Mouse (Mus musculus) liver, embryonic 13.5 days (tissue): ENCODE measurements around the gene Iqschfp. TPM values are rescaled to one million over a fixed set of nuclear protein-coding genes. Genes with fewer than 3 reads are reported as not detected.

Source experiments
- ATAC-seq: fragments of 200-750 bp; cut with Nextera tagmentation; 2 replicates; pipeline ENCODE4 v1.8.0; 2017; ENCODE audit warnings: low read depth, mild to moderate bottlenecking, moderate number of reproducible peaks, moderate library complexity
- DNase-seq: peaks from one replicate; pipeline ENCODE4 v3.0.0; 2022
- H3K27ac ChIP-seq: fragments of 300-500 bp; sonication (generic); 2 replicates; pipeline ENCODE4 v1.5.1; 2015; ENCODE audit warnings: moderate library complexity, mild to moderate bottlenecking, inconsistent platforms
- H3K27me3 ChIP-seq: fragments of 300-500 bp; sonication (generic); 2 replicates; pipeline ENCODE4 v1.6.1; 2015; ENCODE audit warnings: mild to moderate bottlenecking, inconsistent platforms
- H3K36me3 ChIP-seq: fragments of 300-500 bp; sonication (generic); 2 replicates; pipeline ENCODE4 v1.6.1; 2015; ENCODE audit warnings: mild to moderate bottlenecking, inconsistent platforms
- H3K4me1 ChIP-seq: fragments of 300-500 bp; sonication (generic); replicated peaks from 2 replicates; pipeline ENCODE4 v1.6.1; 2015; ENCODE audit warnings: inconsistent platforms
- H3K4me2 ChIP-seq: fragments of 300-500 bp; sonication (generic); 2 replicates; pipeline ENCODE4 v1.6.1; 2015; ENCODE audit warnings: inconsistent platforms, mild to moderate bottlenecking, moderate library complexity
- H3K4me3 ChIP-seq: fragments of 300-500 bp; sonication (generic); replicated peaks from 2 replicates; pipeline ENCODE4 v1.5.1; 2015; ENCODE audit warnings: mild to moderate bottlenecking, inconsistent platforms
- H3K9ac ChIP-seq: fragments of 300-500 bp; sonication (generic); 2 replicates; pipeline ENCODE4 v1.6.1; 2015; ENCODE audit warnings: mild to moderate bottlenecking, inconsistent platforms
- H3K9me3 ChIP-seq: fragments of 300-500 bp; sonication (generic); replicated peaks from 2 replicates; pipeline ENCODE4 v1.6.1; 2016; ENCODE audit warnings: inconsistent platforms
- WGBS: fragments of 180-500 bp; shearing (Covaris S2); methylation state at CpG from one replicate; pipeline ENCODE4 v1.1.7; 2015; ENCODE audit not compliant: insufficient replicate concordance; 5-methylcytosine and 5-hydroxymethylcytosine counted together
- polyA plus RNA-seq: library from polyadenylated mRNA; unstranded; fragments of >200 nt; fragmentation: Nextera tagmentation; extraction: Ambion mirVana; gene quantifications from 2 replicates; pipeline ENCODE4 v1.2.1, GENCODE M21; 2015

Gene Iqschfp
- polyA plus RNA-seq, 1 experiment from 2014 or later, result not detected

- Histone ChIP-seq H3K27me3 (no peaks in the 10 kb centered on the region), H3K4me3 (no peak overlapping the region), H3K9ac (no peak overlapping the region), H3K9me3 (no peaks in the 10 kb centered on the region), H3K27ac (no peak overlapping the region), H3K4me2 (no peak overlapping the region), H3K4me1 (no peaks in the 10 kb centered on the region), H3K36me3 (no peaks in the 10 kb centered on the region)
- WGBS, result 78% methylated on average over 7 of the region's 7 CpGs
- no peak for DNase-seq
- ATAC-seq, result no peak
Measured at GRCm38 (mm10) chr3:68296752-68297151, 404.7 kb downstream of the Iqschfp start.

- H3K9me3 ChIP-seq, result no peaks in the 10 kb centered on the region
- H3K9ac ChIP-seq, result no peak overlapping the region
- WGBS, result 0% methylated on average over 1 of the region's 1 CpGs
- no peak overlapping the region for H3K4me3 ChIP-seq
- no peaks in the 10 kb centered on the region for H3K27me3 ChIP-seq
- ATAC-seq (no peak), DNase-seq (no peak)
- no peaks in the 10 kb centered on the region for H3K4me1 ChIP-seq
- no peak overlapping the region for H3K4me2 ChIP-seq
- no peaks in the 10 kb centered on the region for H3K36me3 ChIP-seq
- H3K27ac ChIP-seq, result no peak overlapping the region
Measured at GRCm38 (mm10) chr3:68305647-68306046, 413.6 kb downstream of the Iqschfp start.

- ATAC-seq (no peak), DNase-seq (no peak)
- WGBS, result 48% methylated on average over 4 of the region's 4 CpGs
- Histone ChIP-seq H3K9me3 (no peaks in the 10 kb centered on the region), H3K4me1 (no peaks in the 10 kb centered on the region), H3K4me3 (no peak overlapping the region), H3K36me3 (no peaks in the 10 kb centered on the region), H3K4me2 (no peak overlapping the region), H3K27ac (no peak overlapping the region), H3K27me3 (no peaks in the 10 kb centered on the region), H3K9ac (no peak overlapping the region)
Measured at GRCm38 (mm10) chr3:68306726-68307125, 414.7 kb downstream of the Iqschfp start.

GRCm38 (mm10) chr3:68325575-68325974 lies 433.5 kb downstream of the Iqschfp start:
- Histone ChIP-seq H3K27me3 (no peaks in the 10 kb centered on the region), H3K27ac (no peak overlapping the region), H3K36me3 (no peaks in the 10 kb centered on the region), H3K9ac (no peak overlapping the region), H3K9me3 (no peaks in the 10 kb centered on the region), H3K4me3 (no peak overlapping the region), H3K4me2 (no peak overlapping the region), H3K4me1 (no peaks in the 10 kb centered on the region)
- WGBS, result 63% methylated on average over 6 of the region's 6 CpGs
- ATAC-seq (no peak), DNase-seq (no peak)

- Histone ChIP-seq H3K27me3 (no peaks in the 10 kb centered on the region), H3K4me1 (no peaks in the 10 kb centered on the region), H3K9me3 (no peaks in the 10 kb centered on the region), H3K27ac (no peak overlapping the region), H3K4me3 (no peak overlapping the region), H3K9ac (no peak overlapping the region), H3K36me3 (no peaks in the 10 kb centered on the region), H3K4me2 (no peak overlapping the region)
- no peak for ATAC-seq
- WGBS, result 34% methylated on average over 2 of the region's 2 CpGs
- no peak for DNase-seq
Measured at GRCm38 (mm10) chr3:68332515-68332914, 440.5 kb downstream of the Iqschfp start.

- ATAC-seq (no peak), DNase-seq (no peak)
- WGBS, result 75% methylated on average over 4 of the region's 4 CpGs
- Histone ChIP-seq H3K27me3 (no peaks in the 10 kb centered on the region), H3K4me3 (no peak overlapping the region), H3K4me2 (no peak overlapping the region), H3K4me1 (no peaks in the 10 kb centered on the region), H3K9ac (no peak overlapping the region), H3K36me3 (no peaks in the 10 kb centered on the region), H3K9me3 (no peaks in the 10 kb centered on the region), H3K27ac (no peak overlapping the region)
Measured at GRCm38 (mm10) chr3:68335501-68335900, 443.5 kb downstream of the Iqschfp start.

GRCm38 (mm10) chr3:68350624-68351023 lies 458.6 kb downstream of the Iqschfp start:
- Histone ChIP-seq H3K36me3 (no peaks in the 10 kb centered on the region), H3K9ac (no peak overlapping the region), H3K4me3 (no peak overlapping the region), H3K9me3 (no peaks in the 10 kb centered on the region), H3K4me1 (no peaks in the 10 kb centered on the region), H3K27me3 (no peaks in the 10 kb centered on the region), H3K4me2 (no peak overlapping the region), H3K27ac (no peak overlapping the region)
- 72% methylated on average over 6 of the region's 6 CpGs for WGBS
- DNase-seq, result no peak
- no peak for ATAC-seq

GRCm38 (mm10) chr3:68351461-68351860 lies 459.4 kb downstream of the Iqschfp start:
- no peaks in the 10 kb centered on the region for H3K4me1 ChIP-seq
- DNase-seq (no peak), ATAC-seq (no peak)
- H3K9me3 ChIP-seq, result no peaks in the 10 kb centered on the region
- no peak overlapping the region for H3K4me3 ChIP-seq
- WGBS, result 43% methylated on average over 3 of the region's 3 CpGs
- no peaks in the 10 kb centered on the region for H3K27me3 ChIP-seq
- H3K36me3 ChIP-seq, result no peaks in the 10 kb centered on the region
- no peak overlapping the region for H3K27ac ChIP-seq
- no peak overlapping the region for H3K4me2 ChIP-seq
- no peak overlapping the region for H3K9ac ChIP-seq

- Histone ChIP-seq H3K4me2 (no peak overlapping the region), H3K27me3 (no peaks in the 10 kb centered on the region), H3K9me3 (no peaks in the 10 kb centered on the region), H3K27ac (no peak overlapping the region), H3K4me1 (no peaks in the 10 kb centered on the region), H3K36me3 (no peaks in the 10 kb centered on the region), H3K4me3 (no peak overlapping the region), H3K9ac (no peak overlapping the region)
- 67% methylated on average over 7 of the region's 7 CpGs for WGBS
- ATAC-seq, result no peak
- DNase-seq, result no peak
Measured at GRCm38 (mm10) chr3:68352961-68353360, 460.9 kb downstream of the Iqschfp start.

GRCm38 (mm10) chr3:68353492-68353891 lies 461.5 kb downstream of the Iqschfp start:
- H3K9ac ChIP-seq, result no peak overlapping the region
- DNase-seq, result no peak
- ATAC-seq, result no peak

GRCm38 (mm10) chr3:68356516-68356915 lies 464.5 kb downstream of the Iqschfp start:
- Histone ChIP-seq H3K4me3 (no peak overlapping the region), H3K9me3 (no peaks in the 10 kb centered on the region), H3K9ac (no peak overlapping the region), H3K27me3 (no peaks in the 10 kb centered on the region), H3K4me2 (no peak overlapping the region), H3K27ac (no peak overlapping the region), H3K4me1 (no peaks in the 10 kb centered on the region), H3K36me3 (no peaks in the 10 kb centered on the region)
- 64% methylated on average over 2 of the region's 2 CpGs for WGBS
- no peak for DNase-seq
- ATAC-seq, result no peak

More at GRCm38 (mm10) chr3:68353492-68353891, 461.5 kb downstream of the Iqschfp start:
- Histone ChIP-seq H3K4me1 (no peaks in the 10 kb centered on the region), H3K4me2 (no peak overlapping the region), H3K36me3 (no peaks in the 10 kb centered on the region), H3K27me3 (no peaks in the 10 kb centered on the region), H3K27ac (no peak overlapping the region), H3K9me3 (no peaks in the 10 kb centered on the region), H3K4me3 (no peak overlapping the region)
- 74% methylated on average over 3 of the region's 3 CpGs for WGBS

- H3K4me3 ChIP-seq, result no peak overlapping the region
- H3K9ac ChIP-seq, result no peak overlapping the region
- no peaks in the 10 kb centered on the region for H3K4me1 ChIP-seq
- no peak for ATAC-seq
- H3K27ac ChIP-seq, result no peak overlapping the region
- no peaks in the 10 kb centered on the region for H3K27me3 ChIP-seq
- no peak for DNase-seq
- H3K36me3 ChIP-seq, result no peaks in the 10 kb centered on the region
- no peaks in the 10 kb centered on the region for H3K9me3 ChIP-seq
- H3K4me2 ChIP-seq, result no peak overlapping the region
Measured at GRCm38 (mm10) chr3:68368029-68368428, 476.0 kb downstream of the Iqschfp start.
